Mouse (Mus musculus): Measurements from ENCODE around the gene Grhl1. TPM values are rescaled to one million over a fixed set of nuclear protein-coding genes. Genes with fewer than 3 reads are reported as not detected.

Grhl1 gene
- polyA plus RNA-seq (2015; fragmentation: Illumina TruSeq; extraction: RNeasy Lipid Tissue Mini Kit (QIAGEN cat#74804); ENCODE audit: insufficient read depth, low read depth, low replicate concordance), result 1.3 TPM

GRCm38 (mm10) chr12:24571523-24572392, at the start of gene Grhl1:
TSS of gene Grhl1 (plus strand) at chr12:24572283.

GRCm38 (mm10) chr12:24651063-24651557, 79.0 kb downstream of the Grhl1 start, which contains the start of gene Klf11:
TSS of gene Klf11 (plus strand) at chr12:24651274.

Other genes with a start within 250 kb of the Grhl1 start
- gene Taf1b, start 73.9 kb upstream of the Grhl1 start, polyA plus RNA-seq (2015; fragmentation: Illumina TruSeq; extraction: RNeasy Lipid Tissue Mini Kit (QIAGEN cat#74804); ENCODE audit: insufficient read depth, low read depth, low replicate concordance), result 2.9 TPM
- 3.5 TPM for gene Klf11, start 79.0 kb downstream of the Grhl1 start, polyA plus RNA-seq (2015; fragmentation: Illumina TruSeq; extraction: RNeasy Lipid Tissue Mini Kit (QIAGEN cat#74804); ENCODE audit: insufficient read depth, low read depth, low replicate concordance)
- gene Cys1, start 109.5 kb downstream of the Grhl1 start, polyA plus RNA-seq (2015; fragmentation: Illumina TruSeq; extraction: RNeasy Lipid Tissue Mini Kit (QIAGEN cat#74804); ENCODE audit: insufficient read depth, low read depth, low replicate concordance), result 6.5 TPM
- gene Rrm2, start 136.0 kb downstream of the Grhl1 start, polyA plus RNA-seq (2015; fragmentation: Illumina TruSeq; extraction: RNeasy Lipid Tissue Mini Kit (QIAGEN cat#74804); ENCODE audit: insufficient read depth, low read depth, low replicate concordance), result 2.7 TPM